Mouse (Mus musculus) lung, embryonic 14.5 days (tissue): Measurements from ENCODE around the gene Pip5k1b. TPM values are rescaled to one million over a fixed set of nuclear protein-coding genes. Genes with fewer than 3 reads are reported as not detected.
A peak's percentile ranks its signal among the peaks of the same experiment; 100 is the strongest.

Source experiments
- ATAC-seq: fragments of 200-750 bp; cut with Nextera tagmentation; 2 replicates; pipeline ENCODE4 v1.8.0; 2017; ENCODE audit warnings: mild to moderate bottlenecking, moderate TSS enrichment, moderate library complexity; ENCODE audit not compliant: insufficient read depth
- DNase-seq: peaks from one replicate; pipeline ENCODE4 v3.0.0-alpha.2; 2015
- H3K27ac ChIP-seq: fragments of 300-500 bp; sonication (generic); 2 replicates; pipeline ENCODE4 v1.5.1; 2014; ENCODE audit warnings: low read depth, mild to moderate bottlenecking, moderate library complexity
- H3K27me3 ChIP-seq: fragments of 300-500 bp; sonication (generic); 2 replicates; pipeline ENCODE4 v1.6.1; 2014; ENCODE audit warnings: low read length, control low read depth; ENCODE audit not compliant: insufficient read depth
- H3K36me3 ChIP-seq: fragments of 300-500 bp; sonication (generic); 2 replicates; pipeline ENCODE4 v1.6.1; 2014; ENCODE audit warnings: control low read depth; ENCODE audit not compliant: insufficient read depth
- H3K4me1 ChIP-seq: fragments of 300-500 bp; sonication (generic); 2 replicates; pipeline ENCODE4 v1.6.1; 2014; ENCODE audit warnings: antibody characterized with exemption, control low read depth; ENCODE audit not compliant: insufficient read depth
- H3K4me2 ChIP-seq: fragments of 300-500 bp; sonication (generic); 2 replicates; pipeline ENCODE4 v1.6.1; 2014; ENCODE audit warnings: mild to moderate bottlenecking
- H3K4me3 ChIP-seq: fragments of 300-500 bp; sonication (generic); 2 replicates; pipeline ENCODE4 v1.5.1; 2014; ENCODE audit warnings: low read depth, low read length
- H3K9ac ChIP-seq: fragments of 300-500 bp; sonication (generic); 2 replicates; pipeline ENCODE4 v1.6.1; 2014
- H3K9me3 ChIP-seq: fragments of 300-500 bp; sonication (generic); 2 replicates; pipeline ENCODE4 v1.6.1; 2016; ENCODE audit warnings: low read depth, low read length, control low read depth
- CTCF ChIP-seq: IDR thresholded peaks from 2 replicates; pipeline ENCODE4 v1.5.1; 2016; ENCODE audit warnings: antibody characterized with exemption, low read depth
- WGBS: fragments of 180-500 bp; shearing (Covaris S2); extraction: QIAGEN DNeasy Blood & Tissue Kit; methylation state at CpG from one replicate; pipeline ENCODE4 v1.1.7; 2014; 5-methylcytosine and 5-hydroxymethylcytosine counted together
- polyA plus RNA-seq: library from polyadenylated mRNA; unstranded; fragments of >200 nt; fragmentation: Nextera tagmentation; extraction: Ambion mirVana; gene quantifications from 2 replicates; pipeline ENCODE4 v1.2.1, GENCODE M21; 2014

Pip5k1b gene
- polyA plus RNA-seq, 1 experiment from 2014 or later: 2.6 TPM

GRCm38 (mm10) chr19:24307271-24308221 is 248.1 kb downstream of the Pip5k1b start:
- Histone ChIP-seq H3K9me3 (no peaks in the 10 kb centered on the region), H3K9ac (no peak overlapping the region), H3K4me3 (no peak overlapping the region), H3K4me1 (0 out of 2 replicates have a peak, but pooled peaks cover 5% of the 10 kb centered on the region), H3K4me2 (no peak overlapping the region), H3K27ac (peak overlapping the region; percentile 78), H3K27me3 (no peaks in the 10 kb centered on the region), H3K36me3 (no peaks in the 10 kb centered on the region)
- TF ChIP-seq CTCF: no peak
- ATAC-seq (0 out of 2 replicates have a peak, but pooled peaks have one; percentile 14), DNase-seq (peak; percentile 31)
- WGBS: 52% methylated on average over 13 of the region's 13 CpGs

- DNase-seq (no peak), ATAC-seq (no peak)
- H3K4me2 ChIP-seq: no peak overlapping the region
- no peak overlapping the region for H3K4me3 ChIP-seq
- no peaks in the 10 kb centered on the region for H3K27me3 ChIP-seq
- no peaks in the 10 kb centered on the region for H3K9me3 ChIP-seq
- no peak overlapping the region for H3K9ac ChIP-seq
- no peak overlapping the region for H3K27ac ChIP-seq
- H3K36me3 ChIP-seq: no peaks in the 10 kb centered on the region
- no peak for TF ChIP-seq CTCF
- H3K4me1 ChIP-seq: 0 out of 2 replicates have a peak, but pooled peaks cover 5% of the 10 kb centered on the region
- WGBS: 76% methylated on average over 5 of the region's 5 CpGs
Measured at GRCm38 (mm10) chr19:24306351-24306750, 249.3 kb downstream of the Pip5k1b start.

- no peaks in the 10 kb centered on the region for H3K4me1 ChIP-seq
- ATAC-seq (no peak), DNase-seq (no peak)
- 41% methylated on average over 10 of the region's 10 CpGs for WGBS
- no peaks in the 10 kb centered on the region for H3K36me3 ChIP-seq
- H3K9me3 ChIP-seq: no peaks in the 10 kb centered on the region
- no peak for TF ChIP-seq CTCF
- no peak overlapping the region for H3K27ac ChIP-seq
- no peak overlapping the region for H3K9ac ChIP-seq
- no peaks in the 10 kb centered on the region for H3K27me3 ChIP-seq
- H3K4me2 ChIP-seq: no peak overlapping the region
- no peak overlapping the region for H3K4me3 ChIP-seq
Measured at GRCm38 (mm10) chr19:24302198-24302597, 253.5 kb downstream of the Pip5k1b start.

- Histone ChIP-seq H3K4me1 (no peaks in the 10 kb centered on the region), H3K27me3 (no peaks in the 10 kb centered on the region)
- 18% methylated on average over 5 of the region's 5 CpGs for WGBS
Measured at GRCm38 (mm10) chr19:24301768-24302148, 253.9 kb downstream of the Pip5k1b start.

DNA sequence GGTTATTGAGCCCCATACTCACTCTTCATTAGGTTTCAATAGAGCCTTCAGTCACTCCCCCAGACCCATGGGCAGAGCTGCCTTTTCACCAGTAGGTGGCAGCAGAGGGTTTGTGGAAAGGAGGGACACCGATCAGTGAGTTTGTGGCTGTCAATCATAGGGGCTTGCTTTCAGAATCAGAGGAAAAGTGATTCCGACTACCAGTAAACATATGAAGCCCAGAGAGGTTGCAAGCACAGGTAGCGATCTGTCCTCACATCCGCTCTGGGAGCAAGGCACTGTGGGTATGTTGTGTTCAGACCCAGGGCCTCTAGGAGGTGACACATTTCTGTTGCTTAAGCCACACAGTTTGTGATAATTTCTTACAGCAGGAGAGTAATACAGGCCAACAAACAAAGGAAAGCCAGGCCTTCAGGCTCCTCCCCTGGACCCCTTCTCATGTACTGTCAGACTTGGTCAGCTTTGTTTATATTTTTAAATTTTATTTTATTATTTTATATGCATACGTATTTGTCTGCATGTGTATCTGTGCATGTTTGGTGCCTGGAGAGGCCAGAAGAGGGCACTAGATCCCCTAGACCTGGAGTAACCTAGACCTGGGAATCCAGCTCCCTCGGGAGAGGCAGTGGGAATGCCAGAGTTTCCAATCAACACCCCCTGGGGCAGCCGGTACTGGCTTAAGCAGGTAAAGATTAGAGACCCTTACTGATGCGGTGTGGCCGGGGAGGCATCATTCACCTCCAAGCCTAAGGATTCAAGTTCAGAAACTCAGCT is 254.5 kb downstream of the Pip5k1b start:
- Histone ChIP-seq H3K4me1 (no peaks in the 10 kb centered on the region), H3K4me3 (peak overlapping the region; percentile 29), H3K27ac (no peak overlapping the region), H3K27me3 (no peaks in the 10 kb centered on the region), H3K4me2 (peak overlapping the region; percentile 62), H3K9me3 (no peaks in the 10 kb centered on the region), H3K36me3 (no peaks in the 10 kb centered on the region), H3K9ac (no peak overlapping the region; the same call in 1 of the 2 replicates)
- peak; percentile 92 for ATAC-seq
- DNase-seq: peak; percentile 93
- TF ChIP-seq CTCF: peak; percentile 97
- 4% methylated on average over 9 of the region's 9 CpGs for WGBS

More at GRCm38 (mm10) chr19:24301768-24302148, 253.9 kb downstream of the Pip5k1b start:
- Histone ChIP-seq H3K9me3 (no peaks in the 10 kb centered on the region), H3K4me2 (peak overlapping the region; percentile 62), H3K9ac (no peak overlapping the region), H3K27ac (no peak overlapping the region), H3K36me3 (no peaks in the 10 kb centered on the region), H3K4me3 (no peak overlapping the region)
- ATAC-seq (no peak), DNase-seq (no peak)
- TF ChIP-seq CTCF: no peak

- ATAC-seq (peak; percentile 41; the same call in 1 of the 2 replicates), DNase-seq (peak; percentile 35)
- Histone ChIP-seq H3K27ac (no peak overlapping the region), H3K27me3 (no peaks in the 10 kb centered on the region), H3K9ac (no peak overlapping the region), H3K4me2 (no peak overlapping the region), H3K4me1 (peaks cover 4% of the 10 kb centered on the region; the same call in 1 of the 2 replicates), H3K9me3 (no peaks in the 10 kb centered on the region), H3K4me3 (no peak overlapping the region), H3K36me3 (no peaks in the 10 kb centered on the region)
- no peak for TF ChIP-seq CTCF
- 43% methylated on average over 5 of the region's 5 CpGs for WGBS
Measured at GRCm38 (mm10) chr19:24293537-24293936, 262.1 kb downstream of the Pip5k1b start.
